Mouse (Mus musculus) MEL (cell line): ENCODE data around the gene Ssh3.

Experiments
- CHD1 ChIP-seq: IDR thresholded peaks from 2 replicates; pipeline ENCODE4 v1.6.1; 2012; ENCODE audit warnings: low read depth, mild to moderate bottlenecking, inconsistent platforms, low read length, improper control_type of control experiment
- CTCF ChIP-seq, 3 experiments: IDR thresholded peaks in 2 of 3; conservative IDR thresholded peaks in 1 of 3; 2 replicates each; pipeline ENCODE4 v1.5.1; 2011 to 2012; ENCODE audit warnings: low read length in 3 of 3, low read depth in 2 of 3, mild to moderate bottlenecking in 2 of 3, improper control_type of control experiment in 1 of 3, inconsistent platforms in 1 of 3, mixed read lengths in 1 of 3, moderate library complexity in 1 of 3; ENCODE audit not compliant: control insufficient read depth in 1 of 3, insufficient read depth in 1 of 3, poor library complexity in 1 of 3, severe bottlenecking in 1 of 3
- EP300 ChIP-seq, 2 experiments: IDR thresholded peaks; 2 replicates each; pipeline ENCODE4 v1.6.1; 2011; ENCODE audit warnings: improper control_type of control experiment in 2 of 2, low read length in 2 of 2, low read depth in 1 of 2, mild to moderate bottlenecking in 1 of 2
- GATA1 ChIP-seq: IDR thresholded peaks from 2 replicates; pipeline ENCODE4 v1.6.1; 2011; ENCODE audit warnings: low read depth, low read length, improper control_type of control experiment
- HCFC1 ChIP-seq: IDR thresholded peaks from 2 replicates; pipeline ENCODE4 v1.6.1; 2012; ENCODE audit warnings: low read depth, mild to moderate bottlenecking, inconsistent platforms, low read length, improper control_type of control experiment, moderate library complexity
- KAT2A ChIP-seq: conservative IDR thresholded peaks from 2 replicates; pipeline ENCODE4 v1.6.1; 2012; ENCODE audit warnings: low read depth, low read length, improper control_type of control experiment, inconsistent platforms
- MAFK ChIP-seq: IDR thresholded peaks from 2 replicates; pipeline ENCODE4 v1.6.1; 2011; ENCODE audit warnings: low read depth, mild to moderate bottlenecking, low read length, improper control_type of control experiment, borderline replicate concordance
- MAX ChIP-seq: IDR thresholded peaks from 2 replicates; pipeline ENCODE4 v1.6.1; 2011; ENCODE audit warnings: low read length, improper control_type of control experiment
- MAZ ChIP-seq: IDR thresholded peaks from 2 replicates; pipeline ENCODE4 v1.6.1; 2012; ENCODE audit warnings: low read depth, mild to moderate bottlenecking, inconsistent platforms, low read length, improper control_type of control experiment
- MYC ChIP-seq: IDR thresholded peaks from 2 replicates; pipeline ENCODE4 v1.6.1; 2011; ENCODE audit warnings: low read depth, mild to moderate bottlenecking, low read length, improper control_type of control experiment, moderate library complexity
- POLR2A ChIP-seq, 2 experiments: IDR thresholded peaks; 2 replicates each; pipeline ENCODE4 v1.6.1; 2011 to 2012; ENCODE audit warnings: low read length in 2 of 2, mild to moderate bottlenecking in 2 of 2, control low read depth in 1 of 2, improper control_type of control experiment in 1 of 2, low read depth in 1 of 2, moderate library complexity in 1 of 2; ENCODE audit not compliant: control insufficient read depth in 1 of 2, insufficient read depth in 1 of 2, poor library complexity in 1 of 2
- SMC3 ChIP-seq: IDR thresholded peaks from 2 replicates; pipeline ENCODE4 v1.6.1; 2011; ENCODE audit warnings: low read depth, low read length, improper control_type of control experiment
- USF2 ChIP-seq, 2 experiments: IDR thresholded peaks; 2 replicates each; pipeline ENCODE4 v1.6.1; 2011 to 2012; ENCODE audit warnings: improper control_type of control experiment in 2 of 2, low read length in 2 of 2, borderline replicate concordance in 1 of 2, inconsistent platforms in 1 of 2, low read depth in 1 of 2, mild to moderate bottlenecking in 1 of 2; ENCODE audit not compliant: insufficient read depth in 1 of 2
- ZNF384 ChIP-seq: IDR thresholded peaks from 2 replicates; pipeline ENCODE4 v1.6.1; 2012; ENCODE audit warnings: low read depth, mild to moderate bottlenecking, inconsistent platforms, low read length, improper control_type of control experiment

- TF ChIP-seq MAFK (no peak), MAX (no peak), EP300 (IDR thresholded peaks at IDR 0.05; ENCODE audit: low read depth in 1 of 2, low read length in 2 of 2) (no peak), MYC (no peak), CTCF (IDR thresholded peaks at IDR 0.05 in 2 of 3, conservative IDR thresholded peaks at IDR 0.05 in 1 of 3; ENCODE audit: control insufficient read depth in 1 of 3, insufficient read depth in 1 of 3, low read depth in 2 of 3, low read length in 3 of 3, poor library complexity in 1 of 3, severe bottlenecking in 1 of 3) (no peak), SMC3 (no peak), HCFC1 (no peak), USF2 (IDR thresholded peaks at IDR 0.05; ENCODE audit: borderline replicate concordance in 1 of 2, insufficient read depth in 1 of 2, low read depth in 1 of 2, low read length in 2 of 2) (no peak), MAZ (no peak), GATA1 (no peak), ZNF384 (no peak), CHD1 (no peak), POLR2A (IDR thresholded peaks at IDR 0.05; ENCODE audit: control insufficient read depth in 1 of 2, insufficient read depth in 1 of 2, low read depth in 1 of 2, low read length in 2 of 2, poor library complexity in 1 of 2) (no peak), KAT2A (no peak)
Observed at GRCm38 (mm10) chr19:4263702-4264101, 5.3 kb downstream of the Ssh3 start.
